Mouse (Mus musculus) cerebellum, adult 8-10 months (tissue): Measurements from ENCODE around the gene Srcap.
A peak's percentile ranks its signal among the peaks of the same experiment; 100 is the strongest.
"Not testable (repeated sequence)": the region's sequence is repeated elsewhere in the genome, so short reads cannot be mapped to it uniquely, and the experiment has no call there.

ENCODE experiments used
- DNase-seq: peaks from one replicate; pipeline ENCODE4 v3.0.0; 2022

Gene Srcap

GRCm38 (mm10) chr7:127511808-127512230 is at the start of gene Srcap:
Srcap (plus strand) TSS chr7:127511983.
- peak; percentile 94 for DNase-seq

GRCm38 (mm10) chr7:127465191-127465590 is 46.6 kb upstream of the Srcap start:
- no peak for DNase-seq

GRCm38 (mm10) chr7:127465670-127466069 is 46.1 kb upstream of the Srcap start:
- not testable (repeated sequence) for DNase-seq

- DNase-seq: no peak
Measured at GRCm38 (mm10) chr7:127466606-127467005, 45.2 kb upstream of the Srcap start.

- DNase-seq: no peak
Measured at GRCm38 (mm10) chr7:127470011-127470715, 41.6 kb upstream of the Srcap start.

GRCm38 (mm10) chr7:127470743-127471645 is 40.8 kb upstream of the Srcap start:
- DNase-seq: peak; percentile 87

- peak; percentile 60 for DNase-seq
Measured at GRCm38 (mm10) chr7:127471646-127472010, 40.2 kb upstream of the Srcap start.

- no peak for DNase-seq
Measured at GRCm38 (mm10) chr7:127472060-127472459, 39.7 kb upstream of the Srcap start.

GRCm38 (mm10) chr7:127473705-127474104 is 38.1 kb upstream of the Srcap start:
- DNase-seq: peak; percentile 31

- no peak for DNase-seq
Measured at GRCm38 (mm10) chr7:127474378-127475070, 37.3 kb upstream of the Srcap start.

- peak; percentile 33 for DNase-seq
Measured at GRCm38 (mm10) chr7:127475186-127475740, 36.5 kb upstream of the Srcap start.

GRCm38 (mm10) chr7:127476336-127476735 is 35.4 kb upstream of the Srcap start:
- DNase-seq: peak; percentile 56

- DNase-seq: no peak
Measured at GRCm38 (mm10) chr7:127476855-127477254, 34.9 kb upstream of the Srcap start.

- peak; percentile 99 for DNase-seq
Measured at GRCm38 (mm10) chr7:127477687-127478634, 33.8 kb upstream of the Srcap start.

- DNase-seq: peak; percentile 93
Measured at GRCm38 (mm10) chr7:127478635-127479317, 33.0 kb upstream of the Srcap start, which contains the start of gene Fbrs. Fbrs (plus strand) TSS chr7:127479199.

GRCm38 (mm10) chr7:127479318-127480225 is 32.2 kb upstream of the Srcap start:
- DNase-seq: peak; percentile 48

- DNase-seq: no peak
Measured at GRCm38 (mm10) chr7:127480321-127480720, 31.5 kb upstream of the Srcap start.

- peak; percentile 47 for DNase-seq
Measured at GRCm38 (mm10) chr7:127485416-127485815, 26.4 kb upstream of the Srcap start.

- DNase-seq: not testable (repeated sequence)
Measured at GRCm38 (mm10) chr7:127488364-127488763, 23.4 kb upstream of the Srcap start.

GRCm38 (mm10) chr7:127489982-127490381 is 21.8 kb upstream of the Srcap start:
- no peak for DNase-seq
